Mouse (Mus musculus) forebrain, postnatal 0 days (tissue): ENCODE data around the gene Stmn1. TPM values are rescaled to one million over a fixed set of nuclear protein-coding genes. Genes with fewer than 3 reads are reported as not detected.
A peak's percentile ranks its signal among the peaks of the same experiment; 100 is the strongest.

Experiments used
- ATAC-seq: fragments of 200-750 bp; cut with Nextera tagmentation; 2 replicates; pipeline ENCODE4 v1.8.0; 2017; ENCODE audit warnings: mild to moderate bottlenecking, moderate library complexity
- DNase-seq: peaks from one replicate; pipeline ENCODE4 v3.0.0-alpha.2; 2015
- H3K27ac ChIP-seq: fragments of 300-500 bp; sonication (generic); 2 replicates; pipeline ENCODE4 v1.5.1; 2014; ENCODE audit warnings: low read depth, mild to moderate bottlenecking, antibody characterized with exemption, low read length, moderate library complexity, mixed read lengths
- H3K27me3 ChIP-seq: fragments of 300-500 bp; sonication (generic); 2 replicates; pipeline ENCODE4 v1.6.1; 2014; ENCODE audit warnings: mild to moderate bottlenecking, low read length, mixed read lengths; ENCODE audit not compliant: insufficient read depth
- H3K36me3 ChIP-seq: fragments of 300-500 bp; sonication (generic); 2 replicates; pipeline ENCODE4 v1.6.1; 2014; ENCODE audit warnings: mild to moderate bottlenecking, moderate library complexity; ENCODE audit not compliant: insufficient read depth
- H3K4me1 ChIP-seq: fragments of 300-500 bp; sonication (generic); 2 replicates; pipeline ENCODE4 v1.6.1; 2014; ENCODE audit warnings: antibody characterized with exemption; ENCODE audit not compliant: insufficient read depth
- H3K4me2 ChIP-seq: fragments of 300-500 bp; sonication (generic); 2 replicates; pipeline ENCODE4 v1.6.1; 2014; ENCODE audit warnings: low read depth, mild to moderate bottlenecking, moderate library complexity
- H3K4me3 ChIP-seq: fragments of 300-500 bp; sonication (generic); 2 replicates; pipeline ENCODE4 v1.5.1; 2014; ENCODE audit warnings: low read depth, low read length, mixed read lengths
- H3K9ac ChIP-seq: fragments of 300-500 bp; sonication (generic); 2 replicates; pipeline ENCODE4 v1.6.1; 2014; ENCODE audit warnings: mild to moderate bottlenecking
- H3K9me3 ChIP-seq: fragments of 300-500 bp; sonication (generic); 2 replicates; pipeline ENCODE4 v1.6.1; 2016; ENCODE audit warnings: low read length
- CTCF ChIP-seq: sonication (generic); IDR thresholded peaks from 2 replicates; pipeline ENCODE4 v1.5.1; 2016; ENCODE audit warnings: antibody characterized with exemption, control low read depth, low read depth
- WGBS: fragments of 180-500 bp; shearing (Covaris S2); extraction: QIAGEN DNeasy Blood & Tissue Kit; methylation state at CpG from one replicate; pipeline ENCODE4 v1.1.7; 2014; 5-methylcytosine and 5-hydroxymethylcytosine counted together
- polyA plus RNA-seq: library from polyadenylated mRNA; unstranded; fragments of >200 nt; fragmentation: Nextera tagmentation; extraction: Ambion mirVana; gene quantifications from 2 replicates; pipeline ENCODE4 v1.2.1, GENCODE M21; 2015
- total RNA-seq: library from RNA; depleted of rRNA; stranded (reverse); fragments of >200 nt; gene quantifications from 2 replicates; pipeline ENCODE4 v1.2.3, GENCODE M21; 2014

Stmn1 gene
- total and polyA plus RNA-seq, 2 experiments from 2014 or later = 2,537 to 7,274 TPM

DNA sequence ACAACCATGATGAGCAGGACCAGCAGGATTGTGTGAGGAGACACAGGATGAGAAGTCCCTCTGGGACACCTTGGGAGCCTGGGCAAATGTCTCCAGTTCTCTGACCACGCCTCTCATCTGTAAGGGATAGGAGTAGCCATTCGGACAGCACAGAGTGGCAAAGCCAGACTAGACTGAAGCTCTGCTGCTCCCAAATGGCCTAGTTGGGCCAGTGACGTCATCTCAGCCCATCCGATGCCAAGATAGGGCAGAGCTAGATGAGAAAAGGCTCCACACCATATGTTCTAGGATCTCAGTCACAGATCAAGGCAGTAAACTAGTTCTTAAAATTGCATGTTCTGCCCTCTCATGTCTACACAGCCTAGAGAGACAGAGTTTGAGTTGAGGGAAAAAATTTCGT lies 9.3 kb upstream of the Stmn1 start:
- ATAC-seq = no peak
- H3K9me3 ChIP-seq = no peaks in the 10 kb centered on the region
- no peaks in the 10 kb centered on the region for H3K27me3 ChIP-seq
- H3K36me3 ChIP-seq = no peaks in the 10 kb centered on the region
- H3K4me1 ChIP-seq = 0 out of 2 replicates have a peak, but pooled peaks cover under 1% of the 10 kb centered on the region
- H3K4me2 ChIP-seq = no peak overlapping the region
- DNase-seq = no peak
- TF ChIP-seq CTCF = no peak
- H3K9ac ChIP-seq = no peak overlapping the region
- WGBS = 83% methylated on average over 5 of the region's 5 CpGs
- H3K27ac ChIP-seq = no peak overlapping the region
- H3K4me3 ChIP-seq = no peak overlapping the region

DNA sequence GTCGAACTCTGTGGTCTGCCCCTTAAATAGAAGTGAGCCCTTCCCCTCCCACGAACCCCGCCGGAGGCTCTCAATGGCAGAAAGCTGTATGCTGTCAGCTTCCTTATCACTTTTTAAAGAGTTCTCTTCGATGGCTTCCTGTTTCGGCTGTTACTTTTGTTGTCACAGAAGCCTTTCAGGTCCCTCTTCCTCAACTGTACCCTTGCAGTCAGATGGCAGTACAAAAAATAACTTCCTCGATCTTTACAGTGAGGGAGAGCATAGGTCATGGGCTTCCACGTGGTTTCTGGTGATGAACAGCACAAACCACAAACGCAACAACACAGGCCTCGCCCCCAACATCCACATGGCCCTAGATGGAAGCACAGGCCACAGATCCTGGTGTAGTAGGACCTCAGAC lies 7.8 kb upstream of the Stmn1 start:
- H3K4me3 ChIP-seq = no peak overlapping the region
- no peak for TF ChIP-seq CTCF
- H3K9me3 ChIP-seq = no peaks in the 10 kb centered on the region
- peaks cover 1% of the 10 kb centered on the region; the same call in 1 of the 2 replicates for H3K4me1 ChIP-seq
- ATAC-seq (no peak), DNase-seq (no peak)
- no peaks in the 10 kb centered on the region for H3K27me3 ChIP-seq
- 87% methylated on average over 10 of the region's 10 CpGs for WGBS
- no peaks in the 10 kb centered on the region for H3K36me3 ChIP-seq
- no peak overlapping the region for H3K9ac ChIP-seq
- H3K4me2 ChIP-seq = no peak overlapping the region
- no peak overlapping the region for H3K27ac ChIP-seq

- Histone ChIP-seq H3K9me3 (no peaks in the 10 kb centered on the region), H3K27me3 (no peaks in the 10 kb centered on the region), H3K4me2 (no peak overlapping the region), H3K27ac (no peak overlapping the region), H3K4me1 (peaks cover 11% of the 10 kb centered on the region), H3K36me3 (no peaks in the 10 kb centered on the region), H3K9ac (no peak overlapping the region), H3K4me3 (no peak overlapping the region)
- TF ChIP-seq CTCF = no peak
- DNase-seq (no peak), ATAC-seq (no peak)
- 86% methylated on average over 5 of the region's 5 CpGs for WGBS
Measured at GRCm38 (mm10) chr4:134461252-134461651, 6.9 kb upstream of the Stmn1 start.

GRCm38 (mm10) chr4:134465789-134466188 lies 2.3 kb upstream of the Stmn1 start:
- TF ChIP-seq CTCF = no peak
- DNase-seq (no peak), ATAC-seq (no peak)
- Histone ChIP-seq H3K4me2 (peak overlapping the region; percentile 31), H3K4me3 (0 out of 2 replicates have a peak overlapping the region, but pooled peaks have one; percentile 3), H3K27ac (peak overlapping the region; percentile 100), H3K9me3 (no peaks in the 10 kb centered on the region), H3K36me3 (no peaks in the 10 kb centered on the region), H3K27me3 (no peaks in the 10 kb centered on the region), H3K4me1 (peaks cover 23% of the 10 kb centered on the region), H3K9ac (peak overlapping the region; percentile 40)
- WGBS = 29% methylated on average over 12 of the region's 12 CpGs

- H3K4me2 ChIP-seq = peak overlapping the region; percentile 90
- no peaks in the 10 kb centered on the region for H3K9me3 ChIP-seq
- H3K4me3 ChIP-seq = peak overlapping the region; percentile 86
- DNase-seq (peak; percentile 75), ATAC-seq (no peak)
- no peaks in the 10 kb centered on the region for H3K27me3 ChIP-seq
- H3K4me1 ChIP-seq = peaks cover 23% of the 10 kb centered on the region
- no peak for TF ChIP-seq CTCF
- H3K9ac ChIP-seq = peak overlapping the region; percentile 100
- H3K36me3 ChIP-seq = peaks cover 7% of the 10 kb centered on the region; the same call in 1 of the 2 replicates
- 38% methylated on average over 11 of the region's 11 CpGs for WGBS
- H3K27ac ChIP-seq = peak overlapping the region; percentile 100
Measured at GRCm38 (mm10) chr4:134466381-134467262, 1.5 kb upstream of the Stmn1 start.

- Histone ChIP-seq H3K4me1 (peaks cover 31% of the 10 kb centered on the region), H3K4me3 (peak overlapping the region; percentile 86), H3K9me3 (no peaks in the 10 kb centered on the region), H3K27me3 (no peaks in the 10 kb centered on the region), H3K9ac (peak overlapping the region; percentile 100), H3K27ac (peak overlapping the region; percentile 100), H3K4me2 (peak overlapping the region; percentile 90), H3K36me3 (peaks cover 16% of the 10 kb centered on the region)
- WGBS = under 1% methylated on average over 31 of the region's 31 CpGs
- peak; percentile 81 for DNase-seq
- ATAC-seq = peak; percentile 9
- no peak for TF ChIP-seq CTCF
Measured at GRCm38 (mm10) chr4:134467435-134468214, 495 bp upstream of the Stmn1 start.
